Mouse (Mus musculus) heart, adult 2 months (tissue): Measurements from ENCODE around the gene Tenm4. TPM values are rescaled to one million over a fixed set of nuclear protein-coding genes. Genes with fewer than 3 reads are reported as not detected.

Experiments used
- DNase-seq, 2 experiments: peaks; one replicate each; pipeline ENCODE4 v3.0.0; 2021
- H3K27ac ChIP-seq: fragments of 200-600 bp; 2 replicates; pipeline ENCODE4 v1.8.1; 2022
- H3K27me3 ChIP-seq: fragments of 200-500 bp; 2 replicates; pipeline ENCODE4 v1.6.1; 2012; ENCODE audit warnings: mild to moderate bottlenecking, low read length, inconsistent platforms, mixed read lengths; ENCODE audit not compliant: control insufficient read depth, insufficient read depth
- H3K36me3 ChIP-seq: fragments of 200-500 bp; 2 replicates; pipeline ENCODE4 v1.6.1; 2012; ENCODE audit warnings: low read length, inconsistent platforms; ENCODE audit not compliant: control insufficient read depth, insufficient read depth
- H3K4me1 ChIP-seq: fragments of 200-500 bp; 2 replicates; pipeline ENCODE4 v1.6.1; 2011; ENCODE audit warnings: low read length; ENCODE audit not compliant: control insufficient read depth, insufficient read depth
- H3K4me3 ChIP-seq: fragments of 200-600 bp; 2 replicates; pipeline ENCODE4 v1.8.1; 2022
- H3K79me2 ChIP-seq: fragments of 200-500 bp; replicated peaks from 2 replicates; pipeline ENCODE4 v1.6.1; 2012; ENCODE audit warnings: mild to moderate bottlenecking, inconsistent platforms, low read length, moderate library complexity, mixed read lengths; ENCODE audit not compliant: control insufficient read depth, insufficient read depth
- H3K9ac ChIP-seq: fragments of 200-500 bp; 2 replicates; pipeline ENCODE4 v1.6.1; 2012; ENCODE audit warnings: low read depth, mild to moderate bottlenecking, control low read depth, inconsistent platforms, low read length, mixed read lengths
- CTCF ChIP-seq: fragments of 200-600 bp; IDR thresholded peaks from 2 replicates; pipeline ENCODE4 v1.8.1; 2022; ENCODE audit warnings: antibody characterized with exemption, mild to moderate bottlenecking, moderate library complexity
- EP300 ChIP-seq: fragments of 200-500 bp; IDR thresholded peaks from 2 replicates; pipeline ENCODE4 v1.6.1; 2011; ENCODE audit warnings: low read depth, low read length, control low read depth; ENCODE audit not compliant: insufficient read depth
- POLR2A ChIP-seq: fragments of 200-500 bp; IDR thresholded peaks from 2 replicates; pipeline ENCODE4 v1.6.1; 2011; ENCODE audit warnings: mild to moderate bottlenecking, low read depth, low read length, control low read depth; ENCODE audit not compliant: insufficient read depth
- WGBS: fragments of 180-500 bp; shearing (Covaris S2); methylation state at CpG from one replicate; pipeline ENCODE4 v1.1.7; 2018; 5-methylcytosine and 5-hydroxymethylcytosine counted together
- intact Hi-C: fragments of 180-260 bp; cut with DNase I; formaldehyde crosslinking; loops from one replicate; pipeline ENCODE4 v1.15.1; 2025
- polyA plus RNA-seq: library from polyadenylated mRNA; depleted of rRNA; stranded (reverse); fragments of >200 nt; gene quantifications from 2 replicates; pipeline ENCODE4 v1.2.3, GENCODE M21; 2012
- total RNA-seq, 2 experiments: library from RNA; stranded (reverse); gene quantifications; 2 replicates each; pipeline ENCODE4 v1.2.3; 2021

The Tenm4 gene
- total and polyA plus RNA-seq, 3 experiments, result 0.34 to 1.3 (median 0.74) TPM

DNA sequence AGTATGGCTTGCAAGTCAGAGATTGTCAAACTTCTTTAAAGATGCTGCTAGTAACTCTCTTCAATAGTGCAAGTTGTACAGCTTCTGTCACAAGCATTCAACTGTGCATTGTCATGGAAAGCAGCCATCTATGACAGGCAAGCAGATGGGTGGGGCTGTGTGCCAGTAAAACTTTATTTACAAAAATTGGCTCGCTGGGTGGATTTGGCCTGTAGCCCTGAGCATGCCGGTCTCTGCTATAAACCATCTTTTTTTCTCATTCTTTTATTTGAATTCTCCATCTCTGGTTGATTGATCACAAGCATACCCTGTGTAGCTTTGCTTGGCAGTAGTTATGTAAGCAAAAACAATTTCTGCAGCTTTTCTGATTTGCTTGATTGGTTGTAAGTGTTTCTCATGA, 119.5 kb downstream of the Tenm4 start:
- H3K36me3 ChIP-seq, result no peaks in the 10 kb centered on the region
- no peak overlapping the region for H3K27ac ChIP-seq
- 57% methylated on average over 2 of the region's 2 CpGs for WGBS
- DNase-seq, result no peak
- no peaks in the 10 kb centered on the region for H3K79me2 ChIP-seq
- H3K4me1 ChIP-seq, result no peaks in the 10 kb centered on the region
- H3K4me3 ChIP-seq, result no peak overlapping the region
- TF ChIP-seq POLR2A, result no peak
- intact Hi-C loops, result no loop called here
- H3K9ac ChIP-seq, result no peak overlapping the region
- no peaks in the 10 kb centered on the region for H3K27me3 ChIP-seq

GRCm38 (mm10) chr7:96295959-96296358, 124.9 kb downstream of the Tenm4 start:
- Histone ChIP-seq H3K36me3 (no peaks in the 10 kb centered on the region), H3K4me1 (no peaks in the 10 kb centered on the region), H3K4me3 (no peak overlapping the region), H3K27me3 (no peaks in the 10 kb centered on the region), H3K27ac (no peak overlapping the region), H3K9ac (no peak overlapping the region), H3K79me2 (no peaks in the 10 kb centered on the region)
- WGBS, result 86% methylated on average over 5 of the region's 5 CpGs
- intact Hi-C loops, result no loop called here
- DNase-seq, result no peak
- TF ChIP-seq POLR2A (no peak), CTCF (no peak), EP300 (no peak)

DNA sequence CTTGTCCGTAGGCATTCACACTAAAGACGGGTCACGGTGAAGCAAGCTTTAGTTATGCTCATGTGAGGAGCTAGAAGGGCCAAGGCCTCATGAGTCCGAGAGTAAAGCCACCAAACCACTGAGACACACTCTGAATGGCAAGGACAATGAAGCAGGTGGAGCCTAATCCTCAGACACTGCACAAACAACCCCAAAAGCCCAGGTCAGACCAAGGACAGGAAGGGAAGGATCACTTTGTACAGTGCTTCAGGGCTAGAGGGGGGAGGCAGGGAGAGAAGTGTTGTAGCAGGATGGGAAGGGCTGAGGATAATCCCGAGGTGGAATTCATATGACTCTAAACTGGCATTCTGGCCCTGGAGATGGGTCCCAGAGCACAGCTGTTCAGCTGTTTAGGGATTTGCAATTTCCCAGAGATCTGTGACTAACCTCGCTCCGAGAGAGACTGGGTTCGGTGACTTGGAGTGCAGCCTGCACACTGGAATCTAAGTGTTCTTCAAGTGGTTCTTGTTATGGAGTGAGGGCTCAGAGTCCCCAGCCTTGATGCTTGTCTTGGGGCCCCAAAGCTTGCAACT, 129.9 kb downstream of the Tenm4 start:
- H3K36me3 ChIP-seq, result no peaks in the 10 kb centered on the region
- no peaks in the 10 kb centered on the region for H3K79me2 ChIP-seq
- intact Hi-C loops, result no loop called here
- WGBS, result 80% methylated on average over 8 of the region's 8 CpGs
- H3K27me3 ChIP-seq, result no peaks in the 10 kb centered on the region
- DNase-seq, result no peak
- no peaks in the 10 kb centered on the region for H3K4me1 ChIP-seq
- no peak overlapping the region for H3K4me3 ChIP-seq
- no peak overlapping the region for H3K27ac ChIP-seq
- no peak overlapping the region for H3K9ac ChIP-seq
- TF ChIP-seq EP300 (no peak), CTCF (no peak)

- H3K9ac ChIP-seq, result no peak overlapping the region
- H3K27ac ChIP-seq, result no peak overlapping the region
- DNase-seq, result no peak
- H3K27me3 ChIP-seq, result no peaks in the 10 kb centered on the region
- H3K4me1 ChIP-seq, result no peaks in the 10 kb centered on the region
- H3K4me3 ChIP-seq, result no peak overlapping the region
- H3K36me3 ChIP-seq, result no peaks in the 10 kb centered on the region
- WGBS, result 58% methylated on average over 3 of the region's 3 CpGs
- intact Hi-C loops, result no loop called here
- no peak for TF ChIP-seq POLR2A
- TF ChIP-seq EP300, result no peak
- TF ChIP-seq CTCF, result no peak
- H3K79me2 ChIP-seq, result no peaks in the 10 kb centered on the region
Measured at GRCm38 (mm10) chr7:96301813-96302212, 130.8 kb downstream of the Tenm4 start.

DNA sequence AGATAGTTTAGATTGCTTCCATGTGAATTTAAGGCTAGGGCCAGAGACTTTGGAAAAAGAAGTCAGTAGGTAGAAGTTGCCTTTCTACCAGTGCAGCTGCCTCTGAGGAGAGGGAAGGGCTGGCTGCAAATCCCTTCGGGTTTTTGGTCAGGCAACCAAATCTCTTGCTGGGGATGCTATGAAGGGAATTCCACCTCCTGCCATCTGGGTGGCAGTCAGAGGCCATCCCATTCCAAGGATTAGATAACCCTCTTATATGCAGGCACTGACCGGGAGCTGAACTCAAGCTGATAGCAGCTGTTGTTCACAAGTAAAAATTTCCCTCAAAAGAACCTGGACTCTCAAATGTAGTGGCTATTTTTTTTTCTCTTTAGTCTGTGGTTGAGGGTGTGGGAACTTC, 132.9 kb downstream of the Tenm4 start:
- no peak overlapping the region for H3K9ac ChIP-seq
- no peaks in the 10 kb centered on the region for H3K79me2 ChIP-seq
- H3K4me1 ChIP-seq, result no peaks in the 10 kb centered on the region
- no peak for DNase-seq
- H3K4me3 ChIP-seq, result no peak overlapping the region
- 20% methylated on average over 2 of the region's 2 CpGs for WGBS
- intact Hi-C loops, result no loop called here
- H3K27ac ChIP-seq, result no peak overlapping the region
- H3K27me3 ChIP-seq, result no peaks in the 10 kb centered on the region
- TF ChIP-seq EP300 (no peak), POLR2A (no peak), CTCF (no peak)
- no peaks in the 10 kb centered on the region for H3K36me3 ChIP-seq

DNA sequence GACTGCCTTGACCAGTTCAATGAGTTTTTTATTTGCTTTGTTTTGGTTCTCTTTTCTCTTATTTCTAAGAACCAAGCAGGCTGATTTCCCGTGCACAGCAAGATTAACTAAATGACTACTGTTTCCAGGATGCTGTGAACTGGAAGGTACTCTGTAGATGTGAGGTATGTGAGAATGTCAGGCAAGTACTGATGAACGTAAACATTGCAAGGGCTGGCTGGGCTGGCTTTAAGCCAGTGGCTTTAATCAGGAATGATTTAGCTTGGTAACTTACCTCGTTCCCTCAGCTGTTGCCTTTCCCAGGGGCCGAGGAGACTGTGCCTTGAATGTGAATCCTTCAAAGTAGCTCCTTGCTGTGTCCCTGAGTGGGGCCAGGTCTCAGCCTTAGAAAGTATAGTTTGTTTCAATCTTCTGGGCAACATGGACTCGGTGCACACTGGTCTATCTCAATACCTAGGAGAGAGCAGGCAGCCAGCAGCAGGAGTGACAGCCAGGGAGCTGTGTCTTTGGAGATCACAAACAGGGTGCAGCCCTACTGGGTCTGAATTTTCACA, 134.4 kb downstream of the Tenm4 start:
- no peak for TF ChIP-seq EP300
- no peak for TF ChIP-seq POLR2A
- no peak for TF ChIP-seq CTCF
- 60% methylated on average over 5 of the region's 5 CpGs for WGBS
- intact Hi-C loops, result no loop called here
- Histone ChIP-seq H3K27me3 (no peaks in the 10 kb centered on the region), H3K4me1 (no peaks in the 10 kb centered on the region), H3K4me3 (no peak overlapping the region), H3K36me3 (no peaks in the 10 kb centered on the region), H3K27ac (no peak overlapping the region), H3K79me2 (no peaks in the 10 kb centered on the region), H3K9ac (no peak overlapping the region)
- DNase-seq, result no peak
